Mouse (Mus musculus) kidney, postnatal 36 days (tissue): ENCODE measurements around the gene Cdon.

Experiments used
- DNase-seq, 2 experiments: peaks; one replicate each; pipeline ENCODE4 v3.0.0; 2021 to 2022; ENCODE audit warnings: mixed read lengths in 2 of 2

Cdon gene

GRCm38 (mm10) chr9:35438286-35439061 is 17.5 kb downstream of the Cdon start:
- DNase-seq = no peak

GRCm38 (mm10) chr9:35439062-35439442 is 18.1 kb downstream of the Cdon start:
- DNase-seq = no peak

- no peak for DNase-seq
Observed at GRCm38 (mm10) chr9:35439754-35440153, 18.8 kb downstream of the Cdon start.

DNA sequence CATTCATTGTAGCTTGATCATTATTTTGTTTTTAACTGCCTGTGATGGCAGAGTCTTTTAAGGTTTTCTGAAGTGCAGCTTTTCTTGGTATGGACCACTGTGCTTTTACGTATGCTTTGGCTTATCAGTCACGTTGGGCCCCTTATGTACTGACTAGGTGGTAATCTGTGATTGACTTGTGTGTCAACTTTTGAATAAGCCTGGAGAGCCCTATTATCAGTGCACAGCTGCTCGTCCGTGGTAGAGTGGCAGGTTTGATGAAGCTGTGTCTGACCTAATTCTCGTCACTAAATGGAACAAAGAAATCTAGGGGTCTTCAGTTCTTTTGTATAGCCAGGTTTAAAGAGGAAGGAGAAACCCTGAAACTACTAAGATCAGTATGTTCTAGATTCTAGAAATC is 21.5 kb downstream of the Cdon start:
- no peak for DNase-seq

DNA sequence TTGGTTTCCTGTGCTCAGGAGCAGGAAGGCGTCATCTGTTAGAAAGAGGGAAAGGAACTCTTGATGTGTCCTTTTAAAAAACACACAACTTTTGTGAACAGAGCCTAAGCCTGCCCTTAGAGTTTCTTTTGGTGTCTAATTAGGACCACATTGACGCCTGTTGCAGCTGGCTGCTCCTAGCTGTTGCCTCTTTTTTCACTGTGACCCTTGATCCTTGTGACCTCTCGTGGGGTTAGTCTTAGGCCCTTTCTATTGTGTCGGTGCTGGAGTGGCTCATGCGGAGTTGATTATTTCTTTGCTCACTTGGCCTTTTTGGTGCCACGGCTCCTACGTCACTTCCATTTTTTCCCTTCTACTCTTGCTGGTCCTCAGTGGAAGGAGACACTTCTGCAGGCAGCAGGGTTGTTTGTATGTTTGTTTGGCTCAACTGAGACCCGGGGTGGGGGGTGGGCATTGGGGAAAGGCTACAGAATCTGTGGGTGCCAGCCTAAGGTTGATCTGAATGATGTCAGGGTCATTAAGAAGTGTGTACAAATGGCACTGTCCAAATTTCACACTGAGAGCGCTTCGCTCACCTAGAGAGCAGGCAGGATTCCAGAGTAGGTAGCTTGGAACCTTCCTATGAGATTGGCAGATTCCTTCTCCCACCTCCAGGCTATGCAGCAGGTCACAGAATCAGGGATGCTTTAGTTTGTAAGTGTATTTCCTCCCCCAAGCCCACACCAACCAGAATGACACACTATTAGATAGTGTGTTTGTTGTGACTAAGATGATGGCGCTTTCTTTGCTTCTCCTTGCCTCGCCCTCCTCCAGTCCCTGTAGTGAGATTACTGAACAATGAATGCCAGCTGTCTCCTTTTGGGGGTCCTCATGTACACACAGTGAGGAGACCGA is 22.9 kb downstream of the Cdon start:
- no peak for DNase-seq

GRCm38 (mm10) chr9:35444512-35444886 is 23.6 kb downstream of the Cdon start:
- DNase-seq = no peak

DNA sequence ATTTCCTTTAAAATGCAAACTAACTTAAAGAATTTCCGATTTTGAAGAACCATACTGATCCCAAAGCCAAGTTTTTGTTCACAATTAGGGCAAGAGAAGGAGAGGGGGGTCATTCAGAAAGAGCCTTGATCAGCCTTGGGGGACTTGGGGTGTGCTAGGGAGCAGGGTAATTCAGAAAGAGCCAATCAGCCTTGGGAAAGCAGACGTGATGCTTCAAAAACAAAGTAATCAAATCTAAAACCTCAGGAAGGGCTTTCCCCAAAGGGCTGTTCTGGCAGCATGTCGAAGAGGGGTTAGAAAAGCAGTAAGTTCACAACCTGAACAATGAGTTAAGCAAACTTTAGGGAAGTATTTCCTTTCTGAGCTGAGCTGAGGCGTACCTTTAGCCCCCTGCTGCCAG is 26.0 kb downstream of the Cdon start:
- DNase-seq = no peak

DNA sequence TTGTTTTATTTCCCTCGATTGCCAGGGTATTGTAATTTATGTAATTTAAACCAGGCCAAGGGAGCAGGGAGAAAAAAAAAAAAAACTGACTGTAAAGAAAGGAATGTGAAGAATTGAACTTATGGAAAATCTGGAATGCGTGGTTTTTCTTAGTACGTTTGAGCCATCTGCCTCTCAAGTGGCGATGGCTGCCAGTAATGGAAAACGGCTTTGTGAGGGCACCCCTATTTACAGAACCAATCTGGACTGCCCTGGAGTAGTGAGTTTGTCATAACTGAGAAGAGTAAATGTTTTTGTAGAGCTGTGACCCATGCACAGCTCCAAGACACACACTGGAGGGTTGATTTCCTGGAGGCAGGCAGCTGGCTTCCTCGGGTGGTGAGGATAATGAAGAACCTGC is 32.4 kb downstream of the Cdon start:
- DNase-seq = no peak

DNA sequence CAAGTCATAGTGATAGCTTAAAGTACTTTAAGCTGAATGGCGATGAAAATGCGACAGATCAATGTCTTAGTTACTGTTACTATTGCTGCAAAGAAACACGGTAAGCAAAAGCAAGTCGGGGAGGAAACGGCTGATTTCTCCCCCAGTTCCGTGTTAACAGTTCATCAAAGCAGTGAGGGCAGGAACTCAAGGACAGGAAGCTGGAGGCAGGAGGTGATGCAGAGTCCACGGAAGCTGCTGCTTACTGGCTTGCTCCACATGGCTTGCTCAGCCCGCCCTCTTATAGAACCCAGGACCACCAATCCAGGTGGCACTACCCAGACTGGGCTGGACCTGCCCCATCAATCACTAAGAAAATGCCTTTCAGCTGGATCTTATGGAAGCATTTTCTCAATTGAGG is 38.7 kb downstream of the Cdon start:
- DNase-seq = no peak

- peak in 1 of 2 experiments; percentile 18 for DNase-seq
Observed at GRCm38 (mm10) chr9:35467264-35467817, 46.4 kb downstream of the Cdon start.

DNA sequence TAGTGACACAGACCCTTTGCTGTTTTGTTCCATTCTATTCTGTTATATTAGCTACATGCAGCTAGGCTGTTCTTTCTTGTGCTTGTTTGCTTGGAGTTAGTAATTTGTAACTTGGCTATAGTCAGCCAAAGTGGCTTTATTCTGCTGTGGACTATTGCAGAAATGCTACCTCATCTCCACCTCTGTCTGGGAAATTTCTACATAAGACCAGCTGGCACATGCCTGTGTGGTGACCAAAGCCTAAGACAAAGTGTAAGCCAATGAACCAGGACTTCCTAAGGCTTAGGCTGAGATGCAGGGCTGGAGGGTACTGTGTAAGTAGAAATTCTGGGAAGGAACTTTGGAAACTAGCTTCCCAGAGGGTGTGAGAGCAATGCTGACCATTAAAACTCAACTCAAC is 48.0 kb downstream of the Cdon start:
- DNase-seq = no peak

DNA sequence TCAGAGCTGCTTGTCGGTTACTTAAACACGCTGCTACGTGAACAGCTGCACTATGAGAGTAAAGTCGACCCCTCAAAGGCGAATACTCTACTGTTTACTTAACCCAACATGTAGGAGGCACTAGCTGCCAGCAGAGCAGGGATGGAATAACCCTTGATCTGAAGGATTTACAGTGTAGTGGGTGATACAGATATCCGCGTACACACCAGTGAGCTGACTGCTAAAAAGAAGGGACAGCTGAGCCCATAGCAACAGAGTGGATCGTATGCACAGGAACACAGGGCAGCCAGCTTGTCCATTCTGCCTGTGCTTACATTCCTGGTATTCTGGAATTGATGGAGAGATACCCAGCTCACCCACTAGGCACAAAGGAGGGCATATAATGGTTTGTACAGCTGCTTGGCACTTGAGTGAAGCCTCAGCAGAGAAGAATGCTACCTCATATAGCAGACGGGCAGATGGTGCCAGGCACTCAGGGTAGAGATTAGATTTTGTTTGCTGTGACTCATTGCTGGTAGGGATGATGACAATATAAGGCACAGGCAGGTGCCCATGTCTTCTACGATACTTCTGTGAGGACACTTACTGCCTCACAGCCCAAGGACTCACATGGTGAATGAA is 53.3 kb downstream of the Cdon start:
- DNase-seq = no peak

DNA sequence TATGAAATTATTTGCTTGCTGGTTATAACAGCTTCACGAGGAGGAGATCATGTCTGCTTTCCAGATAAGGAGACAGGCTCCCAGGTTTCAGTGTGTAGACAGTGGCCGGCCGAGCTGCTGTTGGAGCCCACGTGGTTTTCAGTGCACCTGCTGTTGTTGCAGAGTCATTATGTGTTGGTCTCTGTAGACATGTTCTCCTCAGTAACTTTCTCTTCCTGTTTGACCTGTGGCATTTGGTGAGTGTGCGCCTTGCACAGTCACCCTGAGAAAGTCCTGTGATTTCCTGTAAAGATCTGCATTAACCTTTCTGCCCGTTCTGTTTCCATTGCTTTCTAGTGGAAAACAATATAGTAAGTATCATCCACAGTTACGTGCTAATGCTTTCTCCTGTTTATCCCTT is 54.5 kb downstream of the Cdon start:
- no peak for DNase-seq

DNA sequence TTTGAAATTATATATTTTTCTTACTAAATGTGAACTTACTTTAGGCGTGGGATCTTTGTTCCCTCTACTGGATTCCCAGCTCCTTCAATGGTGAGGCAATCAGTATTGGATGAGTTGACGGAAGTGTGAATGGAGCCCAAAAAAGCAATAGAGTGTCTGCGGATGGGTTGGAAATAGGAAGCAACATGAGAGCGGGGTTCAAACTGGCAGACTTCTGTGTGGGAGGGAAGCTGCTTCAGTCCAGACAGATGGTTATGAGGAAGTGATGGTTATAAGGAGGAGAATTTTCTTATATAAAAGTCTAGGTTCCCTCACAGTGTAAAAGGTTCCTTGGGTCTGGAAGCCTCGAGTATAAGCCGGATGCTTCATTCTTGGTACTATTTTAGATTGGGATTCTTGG is 58.5 kb downstream of the Cdon start:
- DNase-seq = no peak

DNA sequence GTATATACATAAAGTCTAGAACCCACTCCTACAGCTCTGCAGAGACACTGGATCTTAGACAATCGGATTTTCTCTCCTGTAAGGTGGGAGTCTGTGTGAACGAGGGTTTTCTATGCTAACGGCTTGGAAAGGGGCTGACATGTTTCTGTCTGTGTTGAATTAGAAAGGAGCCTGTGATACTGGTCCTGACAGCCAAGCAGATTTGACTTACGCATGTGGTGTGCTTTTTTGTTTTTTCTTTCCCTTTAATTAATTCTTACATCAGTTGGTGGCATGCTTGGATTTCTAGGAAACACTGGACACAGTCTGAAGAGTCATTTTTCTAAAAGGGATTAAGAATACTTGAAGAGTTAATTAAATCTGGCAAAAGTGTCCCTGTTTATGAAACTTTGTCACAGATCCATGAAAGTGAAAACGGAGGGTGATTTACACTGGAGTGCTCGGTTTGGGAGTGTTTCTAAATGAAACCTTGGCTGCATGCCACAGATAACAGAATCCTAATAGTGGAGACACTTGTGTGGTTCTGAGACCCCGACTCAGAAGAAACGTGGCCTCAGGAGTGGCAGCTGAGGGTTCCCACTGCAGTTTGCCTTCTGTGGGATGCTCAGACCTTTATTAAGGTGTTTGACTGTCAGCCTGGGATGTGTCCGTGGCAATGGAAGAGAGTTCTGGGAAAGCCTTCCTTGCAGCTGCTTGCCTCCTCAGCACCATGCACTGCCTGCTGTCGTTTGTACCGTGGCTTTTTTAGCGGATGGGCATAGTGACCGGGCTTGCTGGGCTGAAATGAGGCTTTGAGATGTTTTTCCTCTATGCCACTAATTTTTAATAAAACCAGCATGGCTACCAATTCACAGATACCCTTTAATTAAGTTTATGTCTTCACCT is 61.3 kb downstream of the Cdon start:
- DNase-seq = no peak

DNA sequence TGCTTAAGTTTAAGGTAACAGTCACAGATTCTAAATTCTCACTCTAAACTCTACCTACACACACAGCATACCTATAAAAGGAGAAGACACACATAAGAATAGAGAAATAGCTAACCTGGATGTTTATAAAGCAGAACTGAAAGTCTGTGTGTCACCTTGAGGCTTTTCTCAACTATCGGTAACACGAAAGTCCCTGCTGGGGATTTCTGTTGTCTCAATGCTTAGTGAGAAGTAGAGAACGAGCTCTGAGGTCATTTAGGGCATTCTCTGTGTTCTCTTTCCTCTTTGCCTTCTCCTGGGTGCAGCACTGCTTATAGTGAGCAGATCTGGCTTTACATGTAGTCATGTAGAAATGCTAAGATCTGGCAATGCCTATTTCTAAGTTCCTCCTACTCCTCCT is 63.0 kb downstream of the Cdon start:
- no peak for DNase-seq

DNA sequence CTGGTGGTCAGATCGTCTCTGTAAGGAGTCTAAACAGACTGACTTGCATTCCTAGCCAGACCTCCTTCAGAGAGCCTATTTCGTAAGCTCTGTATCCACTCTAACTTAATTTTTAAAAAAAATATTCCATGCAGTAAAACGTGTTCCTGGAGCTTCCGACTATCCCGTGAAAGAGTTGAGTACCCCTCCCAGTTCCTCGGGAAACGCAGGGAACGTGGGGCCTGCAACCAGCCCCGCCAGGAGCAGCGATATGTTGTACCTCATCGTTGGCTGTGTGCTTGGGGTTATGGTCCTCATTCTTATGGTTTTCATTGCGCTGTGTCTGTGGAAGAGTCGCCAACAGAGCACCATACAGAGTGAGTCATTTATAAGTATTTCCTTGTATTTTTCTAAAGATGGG is 65.7 kb downstream of the Cdon start:
- no peak for DNase-seq

- DNase-seq = no peak
Observed at GRCm38 (mm10) chr9:35488496-35488895, 67.6 kb downstream of the Cdon start.

- DNase-seq = no peak
Observed at GRCm38 (mm10) chr9:35491109-35491866, 70.4 kb downstream of the Cdon start.

GRCm38 (mm10) chr9:35493033-35493732 is 72.3 kb downstream of the Cdon start:
- DNase-seq = peak; percentile 2 to 24

- no peak for DNase-seq
Observed at GRCm38 (mm10) chr9:35493733-35494092, 72.8 kb downstream of the Cdon start.
